Mouse (Mus musculus): ENCODE results near the gene Foxn3. TPM values are rescaled to one million over a fixed set of nuclear protein-coding genes. Genes with fewer than 3 reads are reported as not detected.
A peak's percentile ranks its signal among the peaks of the same experiment; 100 is the strongest.

Gene Foxn3
- 68.7 and 75.5 TPM in 2 replicates for polyA plus RNA-seq (2014; fragmentation: Nextera tagmentation; extraction: Ambion mirVana)

- Histone ChIP-seq H3K4me3 (ENCODE audit: low read depth, low read length) (peak within 1 kb of the TSS; percentile 75), H3K9me3 (replicated peaks; ENCODE audit: control insufficient read depth, low read length) (no peaks in the 10 kb centered on the region), H3K4me2 (peak within 1 kb of the TSS; percentile 78), H3K27ac (ENCODE audit: low read depth, low read length) (peak within 1 kb of the TSS; percentile 72), H3K36me3 (ENCODE audit: control insufficient read depth, insufficient read depth, low read length) (no peaks in the 10 kb centered on the region), H3K9ac (ENCODE audit: low read depth, low read length) (peak within 1 kb of the TSS; percentile 88), H3K4me1 (ENCODE audit: control insufficient read depth, insufficient read depth, low read length) (peaks cover 27% of the 10 kb centered on the region), H3K27me3 (ENCODE audit: control insufficient read depth, insufficient read depth, low read length) (no peaks in the 10 kb centered on the region)
- peak; percentile 82; the same call in 1 of the 2 replicates for ATAC-seq (replicated peaks; ENCODE audit: insufficient number of reproducible peaks, low FRiP score, low TSS enrichment)
- under 1% methylated on average over 66 of the region's 66 CpGs for WGBS (ENCODE audit: insufficient replicate concordance)
Observed at GRCm38 (mm10) chr12:99563219-99564059, at the start of gene Foxn3. TSS of gene Foxn3 (minus strand) at chr12:99563582.

GRCm38 (mm10) chr12:99612181-99612871, 48.9 kb upstream of the Foxn3 start:
- H3K4me1 ChIP-seq (ENCODE audit: control insufficient read depth, insufficient read depth, low read length) = peaks cover 7% of the 10 kb centered on the region; the same call in 1 of the 2 replicates
- H3K27ac ChIP-seq (ENCODE audit: low read depth, low read length) = no peak overlapping the region
- no peaks in the 10 kb centered on the region for H3K36me3 ChIP-seq (ENCODE audit: control insufficient read depth, insufficient read depth, low read length)
- ATAC-seq (replicated peaks; ENCODE audit: insufficient number of reproducible peaks, low FRiP score, low TSS enrichment) = no peak
- no peaks in the 10 kb centered on the region for H3K27me3 ChIP-seq (ENCODE audit: control insufficient read depth, insufficient read depth, low read length)
- H3K4me3 ChIP-seq (ENCODE audit: low read depth, low read length) = no peak overlapping the region
- H3K4me2 ChIP-seq = no peak overlapping the region
- no peaks in the 10 kb centered on the region for H3K9me3 ChIP-seq (replicated peaks; ENCODE audit: control insufficient read depth, low read length)
- WGBS (ENCODE audit: insufficient replicate concordance) = 53% methylated on average over 9 of the region's 9 CpGs
- H3K9ac ChIP-seq (ENCODE audit: low read depth, low read length) = no peak overlapping the region

GRCm38 (mm10) chr12:99610868-99611267, 47.5 kb upstream of the Foxn3 start:
- peaks cover 7% of the 10 kb centered on the region; the same call in 1 of the 2 replicates for H3K4me1 ChIP-seq (ENCODE audit: control insufficient read depth, insufficient read depth, low read length)
- H3K36me3 ChIP-seq (ENCODE audit: control insufficient read depth, insufficient read depth, low read length) = no peaks in the 10 kb centered on the region
- WGBS (ENCODE audit: insufficient replicate concordance) = 87% methylated on average over 7 of the region's 7 CpGs
- H3K9ac ChIP-seq (ENCODE audit: low read depth, low read length) = no peak overlapping the region
- H3K27me3 ChIP-seq (ENCODE audit: control insufficient read depth, insufficient read depth, low read length) = no peaks in the 10 kb centered on the region
- no peak for ATAC-seq (replicated peaks; ENCODE audit: insufficient number of reproducible peaks, low FRiP score, low TSS enrichment)
- no peak overlapping the region for H3K4me3 ChIP-seq (ENCODE audit: low read depth, low read length)
- no peak overlapping the region for H3K4me2 ChIP-seq
- H3K27ac ChIP-seq (ENCODE audit: low read depth, low read length) = no peak overlapping the region
- no peaks in the 10 kb centered on the region for H3K9me3 ChIP-seq (replicated peaks; ENCODE audit: control insufficient read depth, low read length)

- Histone ChIP-seq H3K9ac (ENCODE audit: low read depth, low read length) (no peak overlapping the region), H3K27me3 (ENCODE audit: control insufficient read depth, insufficient read depth, low read length) (no peaks in the 10 kb centered on the region), H3K4me3 (ENCODE audit: low read depth, low read length) (no peak overlapping the region), H3K4me2 (no peak overlapping the region), H3K4me1 (ENCODE audit: control insufficient read depth, insufficient read depth, low read length) (peaks cover 7% of the 10 kb centered on the region; the same call in 1 of the 2 replicates), H3K9me3 (replicated peaks; ENCODE audit: control insufficient read depth, low read length) (no peaks in the 10 kb centered on the region), H3K27ac (ENCODE audit: low read depth, low read length) (peak overlapping the region; percentile 70; the same call in 1 of the 2 replicates), H3K36me3 (ENCODE audit: control insufficient read depth, insufficient read depth, low read length) (no peaks in the 10 kb centered on the region)
- 83% methylated on average over 16 of the region's 16 CpGs for WGBS (ENCODE audit: insufficient replicate concordance)
- ATAC-seq (replicated peaks; ENCODE audit: insufficient number of reproducible peaks, low FRiP score, low TSS enrichment) = no peak
Observed at GRCm38 (mm10) chr12:99610069-99610815, 46.9 kb upstream of the Foxn3 start.

GRCm38 (mm10) chr12:99609643-99610042, 46.3 kb upstream of the Foxn3 start:
- H3K4me1 ChIP-seq (ENCODE audit: control insufficient read depth, insufficient read depth, low read length) = peaks cover 7% of the 10 kb centered on the region; the same call in 1 of the 2 replicates
- no peak overlapping the region for H3K4me3 ChIP-seq (ENCODE audit: low read depth, low read length)
- H3K27me3 ChIP-seq (ENCODE audit: control insufficient read depth, insufficient read depth, low read length) = no peaks in the 10 kb centered on the region
- H3K4me2 ChIP-seq = no peak overlapping the region
- peak overlapping the region; percentile 70 for H3K27ac ChIP-seq (ENCODE audit: low read depth, low read length)
- H3K9ac ChIP-seq (ENCODE audit: low read depth, low read length) = no peak overlapping the region
- peak; percentile 55; the same call in 1 of the 2 replicates for ATAC-seq (replicated peaks; ENCODE audit: insufficient number of reproducible peaks, low FRiP score, low TSS enrichment)
- H3K9me3 ChIP-seq (replicated peaks; ENCODE audit: control insufficient read depth, low read length) = no peaks in the 10 kb centered on the region
- no peaks in the 10 kb centered on the region for H3K36me3 ChIP-seq (ENCODE audit: control insufficient read depth, insufficient read depth, low read length)
- 49% methylated on average over 5 of the region's 5 CpGs for WGBS (ENCODE audit: insufficient replicate concordance)

- Histone ChIP-seq H3K27me3 (ENCODE audit: control insufficient read depth, insufficient read depth, low read length) (no peaks in the 10 kb centered on the region), H3K4me2 (no peak overlapping the region), H3K36me3 (ENCODE audit: control insufficient read depth, insufficient read depth, low read length) (no peaks in the 10 kb centered on the region), H3K9ac (ENCODE audit: low read depth, low read length) (no peak overlapping the region), H3K4me1 (ENCODE audit: control insufficient read depth, insufficient read depth, low read length) (peaks cover 7% of the 10 kb centered on the region; the same call in 1 of the 2 replicates), H3K27ac (ENCODE audit: low read depth, low read length) (no peak overlapping the region), H3K9me3 (replicated peaks; ENCODE audit: control insufficient read depth, low read length) (no peaks in the 10 kb centered on the region), H3K4me3 (ENCODE audit: low read depth, low read length) (no peak overlapping the region)
- no peak for ATAC-seq (replicated peaks; ENCODE audit: insufficient number of reproducible peaks, low FRiP score, low TSS enrichment)
- 79% methylated on average over 10 of the region's 10 CpGs for WGBS (ENCODE audit: insufficient replicate concordance)
Observed at GRCm38 (mm10) chr12:99608279-99608955, 45.0 kb upstream of the Foxn3 start.

GRCm38 (mm10) chr12:99603381-99603780, 40.0 kb upstream of the Foxn3 start:
- Histone ChIP-seq H3K9me3 (replicated peaks; ENCODE audit: control insufficient read depth, low read length) (no peaks in the 10 kb centered on the region), H3K27me3 (ENCODE audit: control insufficient read depth, insufficient read depth, low read length) (no peaks in the 10 kb centered on the region), H3K36me3 (ENCODE audit: control insufficient read depth, insufficient read depth, low read length) (no peaks in the 10 kb centered on the region), H3K4me3 (ENCODE audit: low read depth, low read length) (no peak overlapping the region), H3K27ac (ENCODE audit: low read depth, low read length) (no peak overlapping the region), H3K4me1 (ENCODE audit: control insufficient read depth, insufficient read depth, low read length) (peaks cover 2% of the 10 kb centered on the region; the same call in 1 of the 2 replicates), H3K9ac (ENCODE audit: low read depth, low read length) (no peak overlapping the region), H3K4me2 (no peak overlapping the region)
- WGBS (ENCODE audit: insufficient replicate concordance) = 77% methylated on average over 2 of the region's 2 CpGs
- ATAC-seq (replicated peaks; ENCODE audit: insufficient number of reproducible peaks, low FRiP score, low TSS enrichment) = no peak

GRCm38 (mm10) chr12:99601841-99602240, 38.5 kb upstream of the Foxn3 start:
- no peak for ATAC-seq (replicated peaks; ENCODE audit: insufficient number of reproducible peaks, low FRiP score, low TSS enrichment)
- Histone ChIP-seq H3K27ac (ENCODE audit: low read depth, low read length) (no peak overlapping the region), H3K27me3 (ENCODE audit: control insufficient read depth, insufficient read depth, low read length) (no peaks in the 10 kb centered on the region), H3K36me3 (ENCODE audit: control insufficient read depth, insufficient read depth, low read length) (no peaks in the 10 kb centered on the region), H3K4me3 (ENCODE audit: low read depth, low read length) (no peak overlapping the region), H3K4me1 (ENCODE audit: control insufficient read depth, insufficient read depth, low read length) (peaks cover 2% of the 10 kb centered on the region; the same call in 1 of the 2 replicates), H3K9ac (ENCODE audit: low read depth, low read length) (no peak overlapping the region), H3K9me3 (replicated peaks; ENCODE audit: control insufficient read depth, low read length) (no peaks in the 10 kb centered on the region), H3K4me2 (no peak overlapping the region)
- 80% methylated on average over 3 of the region's 3 CpGs for WGBS (ENCODE audit: insufficient replicate concordance)
